Mouse (Mus musculus): ENCODE results near the gene Akap13.

DNA sequence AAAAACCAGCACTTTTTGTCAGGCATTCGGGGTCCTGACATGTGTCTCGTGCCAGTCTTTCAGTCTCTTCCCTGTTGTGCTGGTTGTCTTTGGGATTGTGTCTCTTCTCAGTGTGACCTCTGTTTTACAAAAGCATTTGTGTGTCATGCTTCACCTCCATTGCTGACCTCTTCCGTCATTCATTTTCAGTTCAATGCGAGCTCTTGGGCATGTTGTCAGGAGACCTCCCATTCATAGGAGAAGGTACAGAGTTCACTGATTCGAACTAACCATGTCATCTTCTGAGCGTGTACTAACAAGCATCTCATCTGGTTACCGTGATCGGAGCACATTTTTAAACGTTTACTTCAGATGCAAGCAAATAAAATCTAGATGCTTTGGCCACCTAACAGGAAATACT lies 224.3 kb downstream of the Akap13 start:
- TF ChIP-seq CTCF (IDR thresholded peaks at IDR 0.05; ENCODE audit: borderline replicate concordance, insufficient read depth, low read depth, low read length) = no peak
- no peak for TF ChIP-seq POLR2A (IDR thresholded peaks at IDR 0.05; ENCODE audit: borderline replicate concordance, insufficient read depth, low read length)

Measured in cerebellum, adult 2 months (tissue).